Mouse (Mus musculus): ENCODE measurements around the gene Miox. TPM values are rescaled to one million over a fixed set of nuclear protein-coding genes. Genes with fewer than 3 reads are reported as not detected.

The Miox gene
- total RNA-seq, 2 experiments from 2014 or later: 1.8 to 3.3 TPM

DNA sequence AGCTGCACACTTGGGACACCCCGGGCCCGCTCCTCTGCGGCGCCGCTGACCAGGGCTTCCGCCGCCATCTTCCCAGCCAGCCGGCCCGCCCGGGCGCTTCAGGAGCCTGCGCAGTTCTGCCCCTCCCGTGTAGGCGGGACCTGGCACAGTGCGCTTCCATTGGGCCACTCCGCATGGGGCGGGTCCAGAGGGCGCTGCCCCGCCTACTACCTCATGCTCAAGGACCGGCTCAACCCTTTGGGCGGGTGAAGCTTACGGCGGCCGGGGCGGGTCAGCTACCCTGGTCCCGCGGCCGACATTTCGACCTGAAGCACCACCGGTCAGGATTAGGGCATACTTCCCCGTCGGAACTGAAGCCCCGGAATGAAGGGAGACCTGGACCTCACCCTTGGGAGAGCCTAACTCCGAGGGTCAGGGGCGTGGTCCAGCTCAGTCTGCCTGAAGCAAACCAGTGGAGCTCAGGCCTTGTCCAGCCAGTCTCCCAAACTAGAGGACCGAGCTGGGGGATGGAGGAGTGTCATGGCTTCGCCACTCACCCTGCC lies 18.9 kb upstream of the Miox start, which contains the start of gene Sbf1:
Sbf1 (minus strand) TSS at position 122 of the 542 bp plus-strand sequence.
- peak; percentile 99 for DNase-seq

DNA sequence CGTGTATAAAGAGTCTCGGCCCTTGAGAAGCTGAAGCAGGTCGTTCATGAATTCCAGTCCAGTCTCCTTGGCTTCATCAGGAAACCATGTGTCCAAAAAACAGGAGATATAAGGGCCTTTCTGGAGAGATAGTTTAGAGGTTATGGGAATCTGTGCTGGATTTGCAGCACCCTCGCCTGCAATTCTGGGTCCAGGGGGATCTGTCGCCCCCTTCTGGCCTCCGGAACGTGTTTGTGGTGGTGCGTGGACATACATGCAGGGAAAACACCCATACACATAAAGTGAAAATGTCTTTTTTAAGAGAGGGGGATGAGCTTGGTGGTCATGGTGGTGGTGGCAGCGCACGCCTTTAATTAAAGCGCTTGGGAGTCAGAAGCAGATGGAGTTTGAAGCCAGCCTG lies 18.1 kb upstream of the Miox start:
- no peak for DNase-seq

DNA sequence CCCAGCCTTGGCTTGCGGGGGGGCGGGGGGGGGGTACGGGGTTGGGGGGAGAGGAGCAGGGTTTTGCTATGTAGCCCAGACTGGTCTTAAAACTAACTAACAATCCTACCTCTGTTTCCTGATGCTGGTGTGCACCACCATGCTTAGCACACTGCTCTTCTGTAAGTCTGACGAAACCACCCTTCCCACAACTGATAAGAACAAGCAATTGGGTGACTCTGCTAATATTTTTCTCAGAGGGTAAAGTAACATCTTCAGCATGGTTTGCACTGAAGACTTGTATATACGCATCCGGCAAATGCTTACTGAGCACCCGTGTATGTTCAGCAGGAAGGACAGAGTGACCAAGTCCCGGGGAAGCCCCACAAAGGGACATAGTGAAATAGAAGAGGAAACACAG lies 12.9 kb upstream of the Miox start:
- DNase-seq: no peak

DNA sequence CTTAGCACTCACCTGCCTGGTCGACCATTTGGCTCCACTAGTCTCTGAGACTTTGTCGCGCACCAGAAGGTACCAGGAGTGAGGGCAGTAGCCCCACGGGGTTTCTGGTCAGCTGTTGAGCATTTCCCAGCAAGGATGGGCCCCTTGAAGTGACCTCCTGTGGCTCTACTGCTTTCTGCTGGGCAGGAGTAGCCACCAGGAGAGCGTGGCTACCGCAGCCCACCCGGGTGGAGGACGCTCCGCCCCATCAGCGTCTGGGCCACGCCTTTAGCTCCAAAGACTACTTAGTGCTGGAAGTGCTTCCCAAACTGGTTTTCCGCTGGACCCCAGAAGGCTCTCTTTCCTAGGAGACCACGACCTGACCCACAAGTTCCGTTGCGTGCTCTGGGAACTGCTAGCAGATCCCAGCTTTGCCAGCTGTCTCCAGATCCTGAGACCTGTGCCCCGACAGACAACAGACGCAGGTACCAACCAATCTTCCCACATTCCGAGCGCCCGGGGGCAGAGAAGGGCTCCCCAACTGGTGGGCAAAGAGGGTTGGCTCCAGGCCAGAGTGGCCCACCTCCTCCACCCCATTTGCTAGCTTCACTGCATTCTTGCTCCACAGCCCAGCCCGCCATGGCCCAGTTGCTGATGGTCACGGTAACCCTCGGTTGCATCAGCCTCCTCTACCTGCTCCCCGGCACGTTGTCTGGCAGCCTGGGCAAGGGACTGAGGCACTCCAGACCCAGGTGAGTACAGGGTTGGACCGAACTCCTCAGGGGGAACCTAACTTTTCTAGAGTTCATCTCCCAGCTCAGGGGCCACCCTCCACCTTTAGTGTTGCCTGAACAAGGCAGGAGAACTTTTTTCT lies 11.3 kb upstream of the Miox start, which contains the start of gene Adm2:
Adm2 (plus strand) TSS at position 51 of the 853 bp plus-strand sequence.
- DNase-seq: no peak

DNA sequence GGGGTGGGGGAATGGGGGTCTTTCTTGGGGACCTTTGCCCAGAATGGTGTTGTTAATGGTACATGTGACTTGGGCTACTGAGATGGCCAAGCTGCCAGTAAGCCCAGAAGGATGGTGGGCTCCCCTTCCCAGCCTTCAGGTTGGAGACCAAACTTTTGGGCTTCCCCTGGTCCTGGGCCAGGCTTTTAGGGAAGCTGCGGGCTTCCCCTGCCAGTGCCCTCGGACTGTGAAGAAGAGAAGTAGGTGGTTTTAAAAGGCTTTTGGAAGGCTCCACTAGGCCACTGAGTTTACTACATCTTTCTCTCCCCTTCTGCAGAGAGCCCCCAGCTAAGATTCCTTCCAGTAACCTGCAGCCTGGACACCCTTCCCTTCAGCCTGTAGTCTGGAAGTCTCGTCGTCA lies 10.5 kb upstream of the Miox start:
- DNase-seq: no peak

DNA sequence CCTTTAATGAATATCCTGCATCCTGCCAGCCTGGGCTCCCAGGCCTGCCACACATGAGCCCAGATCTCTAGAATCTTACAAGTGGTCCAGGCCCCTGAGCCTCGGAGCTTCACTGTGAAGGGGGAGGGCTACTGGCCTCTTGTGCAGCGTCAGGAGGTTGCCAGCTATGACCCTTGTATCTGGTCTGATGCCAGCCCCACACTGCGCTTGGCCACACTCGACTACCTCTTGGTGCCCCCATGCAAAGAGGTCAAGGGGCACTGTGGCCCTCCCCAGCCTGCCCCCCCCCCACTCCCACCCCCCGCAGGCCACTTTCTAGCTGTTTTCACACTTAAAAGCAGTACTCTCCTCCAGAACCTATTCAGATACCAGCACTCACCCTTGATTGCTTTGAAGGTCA lies 7.8 kb upstream of the Miox start:
- DNase-seq: no peak

DNA sequence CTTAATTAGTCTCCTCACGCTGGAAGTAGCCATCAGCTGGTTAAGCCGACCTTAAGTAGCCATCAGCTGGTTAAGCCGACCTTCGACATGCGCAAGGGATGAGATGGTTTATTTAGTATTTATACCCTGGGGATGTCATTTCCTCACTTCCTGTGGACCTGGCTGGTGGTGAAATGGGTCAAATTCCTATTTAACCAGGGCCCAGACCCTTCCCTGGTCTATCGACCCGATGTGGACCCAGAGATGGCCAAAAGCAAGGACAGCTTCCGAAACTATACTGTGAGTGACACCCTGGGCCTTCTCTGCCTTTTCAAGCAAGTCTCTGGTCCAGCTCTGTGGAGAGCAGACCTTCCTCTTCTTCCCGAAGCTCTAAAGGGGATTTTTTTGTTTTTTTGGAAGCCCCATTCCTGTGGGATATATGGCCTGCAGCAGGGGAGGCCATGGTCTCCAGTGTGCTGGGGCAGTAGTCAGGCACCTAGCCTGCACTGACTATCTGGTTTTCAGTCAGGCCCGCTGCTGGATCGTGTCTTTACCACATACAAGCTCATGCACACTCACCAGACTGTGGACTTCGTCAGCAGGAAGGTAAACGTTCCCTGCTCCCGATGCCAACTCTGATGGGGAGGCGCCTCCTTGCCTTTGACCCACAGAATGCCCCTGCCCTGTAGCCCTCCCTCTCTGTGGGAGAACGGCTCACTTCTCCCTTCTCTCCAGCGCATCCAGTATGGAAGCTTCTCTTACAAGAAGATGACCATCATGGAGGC lies 758 bp downstream of the Miox start:
- DNase-seq: no peak

DNA sequence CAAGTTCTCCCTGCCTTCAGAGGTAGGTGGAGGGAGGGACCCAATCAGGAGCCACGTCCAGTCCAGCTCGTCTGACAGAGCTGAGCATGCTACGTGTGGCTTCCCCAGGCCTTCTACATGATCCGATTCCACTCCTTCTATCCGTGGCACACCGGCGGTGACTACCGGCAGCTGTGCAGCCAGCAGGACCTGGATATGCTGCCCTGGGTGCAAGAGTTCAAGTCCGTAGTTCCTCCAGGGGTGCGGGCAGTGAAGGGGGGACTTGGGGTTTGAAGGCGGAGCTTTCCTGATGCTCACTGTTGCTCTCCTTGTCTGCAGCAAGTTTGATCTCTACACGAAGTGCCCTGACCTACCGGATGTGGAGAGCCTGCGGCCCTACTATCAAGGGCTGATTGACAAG lies 2.2 kb downstream of the Miox start:
- DNase-seq: no peak

DNA sequence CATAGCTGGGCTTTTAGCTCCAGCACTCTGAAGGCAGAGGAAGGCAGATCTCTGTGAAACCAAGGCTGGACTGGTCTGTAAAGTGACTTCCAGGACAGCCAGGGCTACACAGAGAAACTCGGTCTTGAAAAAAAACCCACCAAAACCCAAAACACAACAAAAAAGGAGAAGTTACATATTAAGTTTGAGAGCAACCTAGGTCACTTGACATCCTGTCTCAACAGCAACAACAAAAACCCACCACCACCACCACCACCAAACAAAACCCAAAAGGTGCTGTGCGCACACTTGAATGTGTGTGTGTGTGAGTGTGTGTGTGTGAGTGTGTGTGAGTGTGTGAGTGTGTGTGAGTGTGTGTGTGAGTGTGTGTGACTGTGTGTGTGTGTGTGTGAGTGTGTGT lies 5.5 kb downstream of the Miox start:
- no peak for DNase-seq

DNA sequence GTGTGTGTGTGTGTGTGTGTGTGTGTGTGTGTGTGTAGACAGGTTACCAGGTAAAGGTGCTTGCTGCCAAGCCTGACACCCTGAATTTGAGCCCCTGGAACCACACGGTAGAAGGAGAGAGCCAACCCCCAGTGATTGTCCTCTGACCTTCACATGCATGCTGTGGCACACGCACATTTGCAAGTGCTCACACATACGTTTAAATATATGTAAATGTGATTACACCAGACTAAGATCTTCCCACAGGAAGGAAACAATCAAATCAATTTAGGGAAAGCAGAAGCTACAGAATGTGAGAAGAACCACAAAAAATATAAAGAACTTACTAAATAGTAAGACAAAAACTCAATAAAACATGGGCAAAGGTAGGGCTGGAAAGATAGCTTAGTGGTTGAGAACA lies 5.9 kb downstream of the Miox start:
- DNase-seq: no peak

DNA sequence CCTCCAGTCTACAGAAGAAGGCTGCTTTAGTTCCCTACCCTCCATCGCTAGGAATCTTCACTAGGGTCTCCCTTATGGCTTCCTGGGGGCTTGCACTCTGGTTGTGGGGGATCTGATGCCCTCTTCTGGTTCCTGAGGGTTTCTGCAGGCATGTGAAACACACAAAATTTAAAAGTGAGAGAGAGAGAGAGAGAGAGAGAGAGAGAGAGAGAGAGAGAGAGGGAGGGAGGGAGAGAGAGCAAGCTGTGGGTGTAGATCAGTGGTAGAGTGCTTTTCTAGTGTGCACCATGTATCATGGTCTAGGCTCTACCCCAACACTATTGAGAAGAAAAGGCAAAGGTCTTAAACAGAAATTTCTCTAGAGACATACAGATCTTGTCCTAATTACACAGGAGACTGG lies 7.5 kb downstream of the Miox start:
- no peak for DNase-seq

DNA sequence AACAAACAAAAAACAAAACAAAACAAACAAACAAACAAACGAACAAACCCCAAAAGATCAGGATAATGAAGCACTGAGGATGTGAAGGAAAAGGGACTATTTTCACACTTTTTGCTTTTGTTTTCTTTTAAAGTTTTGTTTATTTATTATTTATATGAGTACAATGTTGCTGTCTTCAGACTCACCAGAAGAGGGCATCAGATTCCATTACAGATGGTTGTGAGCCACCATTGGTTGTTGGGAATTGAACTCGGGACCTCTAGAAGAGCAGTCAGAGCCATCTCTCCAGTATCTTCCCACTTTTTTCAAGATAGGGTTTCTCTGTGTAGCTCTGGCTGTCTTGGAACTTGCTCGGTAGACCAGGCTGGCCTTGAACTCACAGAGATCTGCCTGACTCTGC lies 9.1 kb downstream of the Miox start:
- no peak for DNase-seq

DNA sequence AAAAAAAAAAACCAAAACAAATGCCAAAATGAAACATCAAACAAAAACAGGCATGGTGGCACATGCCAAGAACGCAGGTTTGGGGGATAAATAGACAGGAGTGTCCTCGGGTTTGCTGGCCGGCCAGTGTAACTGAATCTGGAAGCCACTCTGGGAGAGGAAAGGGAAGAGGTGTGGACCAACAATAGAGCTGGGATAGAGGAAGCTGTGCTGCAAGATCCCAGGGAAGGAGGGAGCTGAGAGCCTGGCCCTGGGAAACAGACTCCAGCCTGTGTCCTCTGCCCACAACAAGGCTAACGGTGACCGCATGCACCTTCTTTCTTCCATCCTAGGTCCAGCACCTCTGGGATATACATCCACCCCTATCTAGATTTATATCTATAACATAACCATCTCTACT lies 16.2 kb downstream of the Miox start:
- DNase-seq: no peak

DNA sequence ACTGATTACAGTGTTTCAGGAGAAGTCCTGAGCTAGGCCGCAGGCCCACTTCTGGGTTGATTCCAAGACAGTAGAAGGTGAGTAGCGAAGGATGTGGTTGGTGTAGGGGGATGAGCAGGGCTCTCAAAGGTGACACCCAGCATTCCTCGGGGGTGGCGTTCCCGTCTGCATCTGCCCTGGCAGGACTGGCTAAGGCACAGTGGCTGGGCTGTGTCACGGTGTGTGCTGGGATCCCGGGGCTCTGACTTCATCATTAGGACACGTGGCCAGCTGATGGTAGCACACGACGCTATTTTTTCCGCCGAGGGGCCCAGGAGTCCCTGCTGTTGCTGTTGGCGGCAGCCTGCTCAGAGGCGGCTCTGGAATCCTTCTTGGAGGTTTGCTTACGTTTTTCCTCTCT lies 17.1 kb downstream of the Miox start:
- DNase-seq: no peak

DNA sequence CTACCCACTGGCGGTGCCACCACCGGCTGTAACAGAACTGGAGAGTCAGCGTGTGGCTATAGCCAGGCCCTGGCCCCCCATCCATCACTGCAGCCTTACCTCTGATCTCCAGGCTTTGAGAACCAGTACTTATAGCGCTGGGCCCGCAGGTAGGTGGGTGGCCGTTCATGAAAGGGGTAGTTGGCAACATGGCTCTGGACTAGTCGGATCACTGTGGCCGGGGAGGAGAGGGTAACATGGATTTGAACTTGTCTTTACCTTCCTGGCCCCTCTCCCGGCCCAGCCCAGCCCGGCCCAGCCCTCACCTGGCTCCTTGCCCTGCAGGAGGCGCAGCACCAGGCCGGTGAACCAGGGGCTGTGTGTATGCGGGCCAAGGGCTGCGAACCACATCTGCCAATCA lies 17.9 kb downstream of the Miox start:
- no peak for DNase-seq

DNA sequence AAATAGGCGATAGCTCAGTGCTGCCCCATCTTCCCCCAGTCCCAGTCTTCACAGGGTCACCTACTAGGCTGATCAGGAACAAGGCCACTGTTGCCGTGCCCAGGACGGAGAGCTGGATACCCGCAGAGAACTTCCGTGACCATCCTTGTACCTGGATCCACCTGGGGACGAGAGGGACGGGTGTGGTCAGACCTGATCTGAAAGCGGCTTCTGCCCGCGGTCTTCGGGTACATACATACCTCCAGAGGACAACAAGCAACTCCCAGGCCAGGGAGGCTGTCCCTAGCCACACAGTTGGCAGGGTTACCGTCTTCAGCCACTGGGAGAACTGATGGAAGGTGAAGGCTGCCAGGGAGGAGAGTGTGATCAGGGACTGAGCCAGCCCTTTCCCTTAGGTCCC lies 18.6 kb downstream of the Miox start:
- DNase-seq: peak; percentile 40

DNA sequence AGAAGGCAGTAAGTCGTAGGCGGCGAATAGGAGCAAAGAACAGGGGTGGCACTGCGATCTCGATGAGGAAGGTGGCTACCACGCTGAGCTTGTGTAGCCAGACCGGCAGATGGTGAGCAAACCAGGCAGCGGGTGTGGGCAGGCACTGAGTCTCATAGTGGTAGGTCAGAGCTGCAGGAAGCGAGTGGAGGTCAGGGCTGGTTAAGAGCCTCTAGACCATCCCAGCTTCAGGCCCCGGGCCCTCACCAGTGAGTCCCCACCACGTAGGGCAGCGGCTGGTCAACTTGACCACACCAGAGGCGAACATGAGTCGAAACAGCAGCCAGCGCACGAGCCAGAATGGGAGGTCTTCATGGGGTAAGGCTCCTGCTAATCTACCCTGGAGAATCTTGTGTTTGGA lies 19.6 kb downstream of the Miox start:
- no peak for DNase-seq

DNA sequence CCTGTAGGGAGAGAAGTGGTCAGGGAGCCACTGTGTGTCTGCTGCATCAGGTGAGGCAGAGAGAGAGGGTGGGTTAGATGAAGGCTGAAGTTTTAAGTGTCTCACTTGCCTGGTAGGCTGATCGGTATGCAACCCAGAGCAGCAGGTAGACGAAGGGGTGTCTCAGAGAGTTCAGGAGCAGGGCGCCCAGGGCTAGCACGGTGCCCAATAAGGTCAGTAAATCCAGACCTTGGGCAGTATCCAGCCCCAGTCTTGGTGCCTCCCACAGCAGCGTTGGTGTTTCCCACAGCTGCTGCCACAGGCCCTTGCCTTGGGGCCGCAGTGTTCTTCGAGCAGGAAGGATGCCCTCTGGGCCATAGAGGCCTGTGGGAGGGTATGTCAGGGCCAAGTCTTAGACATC lies 20.3 kb downstream of the Miox start:
- no peak for DNase-seq

DNA sequence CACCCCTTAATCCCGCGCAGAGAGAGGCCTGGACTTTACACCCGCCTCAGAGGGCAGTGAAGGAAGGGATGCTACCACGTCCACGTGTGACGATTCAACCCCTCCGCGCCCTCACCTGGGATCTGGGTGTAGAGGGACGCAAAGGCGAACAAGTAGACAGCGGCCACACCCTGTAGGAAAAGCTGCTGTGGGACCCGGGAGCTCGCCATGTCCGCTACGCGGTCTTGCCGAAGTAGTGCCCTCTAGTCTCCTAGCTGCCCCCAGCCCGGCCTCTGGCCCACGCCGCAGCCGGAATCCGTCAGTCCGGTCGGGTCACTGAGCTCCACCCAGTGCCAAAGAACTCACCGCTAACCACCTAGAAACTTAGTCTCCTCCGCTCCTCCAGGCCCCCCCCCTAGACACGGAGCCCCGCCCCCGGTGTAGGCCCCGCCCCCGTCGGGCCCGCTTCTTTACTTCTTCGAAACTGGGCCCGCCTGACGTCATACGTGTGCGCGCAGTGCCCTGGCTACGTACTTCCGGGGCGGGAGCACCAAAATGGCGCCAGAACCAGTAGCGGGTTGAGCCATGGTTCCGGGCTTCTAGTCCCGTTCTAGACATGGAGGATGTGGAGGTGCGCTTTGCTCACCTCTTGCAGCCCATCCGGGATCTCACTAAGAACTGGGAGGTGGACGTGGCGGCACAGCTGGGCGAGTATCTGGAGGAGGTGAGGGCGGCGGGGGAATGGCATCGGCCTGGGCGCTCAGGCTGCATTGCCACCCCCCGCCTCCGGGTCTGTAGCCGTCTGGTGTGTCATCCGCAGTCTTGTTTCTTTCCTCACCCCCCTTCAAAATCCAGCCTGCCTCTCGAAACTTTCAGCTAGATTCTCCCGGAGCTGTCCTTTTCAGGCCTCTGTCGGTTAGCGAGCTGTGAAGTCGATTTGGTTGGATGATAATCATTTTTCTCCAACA lies 21.3 kb downstream of the Miox start, which contains the start of the genes Lmf2 and Ncaph2:
Lmf2 (minus strand) TSS at position 419 of the 947 bp plus-strand sequence.
Ncaph2 (plus strand) TSS at position 479 of the 947 bp plus-strand sequence.
- peak; percentile 98 for DNase-seq

DNA sequence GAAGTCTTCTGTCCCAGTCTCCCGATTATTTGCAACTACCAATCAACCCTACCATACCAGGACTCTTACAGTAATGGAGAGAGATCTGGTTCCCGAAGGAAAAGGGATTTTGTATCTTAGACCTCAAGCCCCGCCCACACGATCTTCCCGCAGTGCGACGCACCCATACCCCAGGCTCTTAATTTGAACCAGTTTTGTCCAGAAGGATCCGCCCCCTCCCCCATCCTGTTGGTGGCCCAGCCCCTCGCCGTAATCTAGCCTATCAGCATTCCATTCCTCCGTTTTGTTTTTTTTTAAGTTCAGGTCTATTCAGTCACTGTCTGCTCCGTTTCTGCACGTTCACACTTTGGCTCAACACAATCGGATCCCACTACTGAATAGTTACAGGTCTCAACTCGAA lies 22.2 kb downstream of the Miox start:
- peak; percentile 89 for DNase-seq

DNA sequence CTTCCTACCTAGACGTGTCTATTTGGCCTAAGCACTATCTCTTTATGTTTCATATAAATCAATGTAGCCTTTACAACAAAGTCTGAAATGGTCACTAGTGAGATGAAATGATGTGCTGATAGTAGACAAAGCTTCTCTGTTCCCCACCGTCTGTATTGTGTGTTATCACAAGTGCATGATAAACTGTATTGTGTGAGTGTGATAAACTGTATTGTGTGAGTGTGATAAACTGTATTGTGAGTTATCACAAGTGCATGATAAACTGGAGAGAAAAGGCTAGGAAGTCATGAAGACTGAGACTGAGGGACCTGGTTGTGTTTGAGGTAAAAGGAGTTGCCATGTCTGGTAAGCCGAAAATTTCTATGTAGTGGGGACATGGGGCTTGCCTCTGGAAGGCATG lies 24.6 kb downstream of the Miox start:
- no peak for DNase-seq

DNA sequence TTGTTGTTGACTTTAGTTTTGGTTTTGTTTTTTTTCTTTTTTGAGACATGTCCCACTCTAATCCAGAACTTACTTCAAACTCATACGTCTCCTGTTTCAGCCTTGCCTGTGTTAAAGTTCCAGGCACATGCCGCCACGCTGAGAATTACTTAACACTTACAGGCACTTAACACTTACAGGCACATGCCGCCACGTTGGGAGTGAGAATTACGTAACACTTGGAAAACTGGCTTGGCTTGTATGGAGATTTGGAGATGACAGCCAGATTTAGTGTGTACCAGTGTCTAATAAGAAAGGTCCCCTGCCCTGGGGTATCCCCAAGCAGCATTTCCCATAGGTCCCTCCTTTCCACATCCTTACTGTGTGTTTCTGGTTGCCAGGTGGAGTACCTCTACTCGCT lies 28.9 kb downstream of the Miox start:
- no peak for DNase-seq

Measured in adrenal gland, postnatal 10 days (tissue).